Mouse (Mus musculus): ENCODE data around the gene Denr. TPM values are rescaled to one million over a fixed set of nuclear protein-coding genes. Genes with fewer than 3 reads are reported as not detected.

Gene Denr
- polyA plus RNA-seq (2014; fragmentation: Nextera tagmentation; extraction: Ambion mirVana), result 140 and 143 TPM in 2 replicates

GRCm38 (mm10) chr5:123906976-123907630, at the start of gene Denr:
TSS of gene Denr (plus strand) at chr5:123907175.
- Histone ChIP-seq H3K4me1 (ENCODE audit: control insufficient read depth, insufficient read depth, low read length) (peaks cover 9% of the 10 kb centered on the region), H3K4me2 (replicated peaks; ENCODE audit: low read depth, low read length) (peak within 1 kb of the TSS; percentile 94), H3K4me3 (ENCODE audit: low read depth, low read length) (peak within 1 kb of the TSS; percentile 90), H3K36me3 (ENCODE audit: control insufficient read depth, insufficient read depth, low read length) (peaks cover 11% of the 10 kb centered on the region), H3K27ac (ENCODE audit: low read length) (peak within 1 kb of the TSS; percentile 82), H3K9me3 (ENCODE audit: control insufficient read depth, low read depth, low read length) (no peaks in the 10 kb centered on the region), H3K9ac (replicated peaks; ENCODE audit: low read depth, low read length) (peak within 1 kb of the TSS; percentile 78), H3K27me3 (ENCODE audit: control insufficient read depth, insufficient read depth, low read length) (no peaks in the 10 kb centered on the region)
- under 1% methylated on average over 56 of the region's 61 CpGs for WGBS
- peak; percentile 94 for ATAC-seq (ENCODE audit: insufficient number of reproducible peaks, insufficient read depth, low FRiP score, low read depth)

- H3K27me3 ChIP-seq (ENCODE audit: control insufficient read depth, insufficient read depth, low read length), result no peaks in the 10 kb centered on the region
- no peak overlapping the region for H3K9ac ChIP-seq (replicated peaks; ENCODE audit: low read depth, low read length)
- H3K4me1 ChIP-seq (ENCODE audit: control insufficient read depth, insufficient read depth, low read length), result no peaks in the 10 kb centered on the region
- ATAC-seq (ENCODE audit: insufficient number of reproducible peaks, insufficient read depth, low FRiP score, low read depth), result no peak
- WGBS, result 76% methylated on average over 11 of the region's 11 CpGs
- H3K4me3 ChIP-seq (ENCODE audit: low read depth, low read length), result no peak overlapping the region
- H3K4me2 ChIP-seq (replicated peaks; ENCODE audit: low read depth, low read length), result no peak overlapping the region
- H3K9me3 ChIP-seq (ENCODE audit: control insufficient read depth, low read depth, low read length), result no peaks in the 10 kb centered on the region
- no peaks in the 10 kb centered on the region for H3K36me3 ChIP-seq (ENCODE audit: control insufficient read depth, insufficient read depth, low read length)
- H3K27ac ChIP-seq (ENCODE audit: low read length), result no peak overlapping the region
These were observed 48.2 kb upstream of the Denr start for GRCm38 (mm10) chr5:123858798-123859197.

- Histone ChIP-seq H3K36me3 (ENCODE audit: control insufficient read depth, insufficient read depth, low read length) (no peaks in the 10 kb centered on the region), H3K4me1 (ENCODE audit: control insufficient read depth, insufficient read depth, low read length) (no peaks in the 10 kb centered on the region), H3K4me3 (ENCODE audit: low read depth, low read length) (no peak overlapping the region), H3K9ac (replicated peaks; ENCODE audit: low read depth, low read length) (no peak overlapping the region), H3K9me3 (ENCODE audit: control insufficient read depth, low read depth, low read length) (no peaks in the 10 kb centered on the region), H3K27me3 (ENCODE audit: control insufficient read depth, insufficient read depth, low read length) (no peaks in the 10 kb centered on the region), H3K4me2 (replicated peaks; ENCODE audit: low read depth, low read length) (no peak overlapping the region), H3K27ac (ENCODE audit: low read length) (no peak overlapping the region)
- 67% methylated on average over 15 of the region's 15 CpGs for WGBS
- ATAC-seq (ENCODE audit: insufficient number of reproducible peaks, insufficient read depth, low FRiP score, low read depth), result no peak
These were observed 44.3 kb upstream of the Denr start for GRCm38 (mm10) chr5:123862374-123863350.

GRCm38 (mm10) chr5:123863934-123864333, 43.0 kb upstream of the Denr start:
- 88% methylated on average over 14 of the region's 14 CpGs for WGBS
- Histone ChIP-seq H3K9ac (replicated peaks; ENCODE audit: low read depth, low read length) (no peak overlapping the region), H3K27me3 (ENCODE audit: control insufficient read depth, insufficient read depth, low read length) (no peaks in the 10 kb centered on the region)

GRCm38 (mm10) chr5:123865365-123865764, 41.6 kb upstream of the Denr start, which contains the start of gene Hcar2:
TSS of gene Hcar2 (minus strand) at chr5:123865499.
- H3K9me3 ChIP-seq (ENCODE audit: control insufficient read depth, low read depth, low read length), result no peaks in the 10 kb centered on the region
- no peak within 1 kb of the TSS for H3K4me2 ChIP-seq (replicated peaks; ENCODE audit: low read depth, low read length)
- H3K27me3 ChIP-seq (ENCODE audit: control insufficient read depth, insufficient read depth, low read length), result no peaks in the 10 kb centered on the region
- H3K27ac ChIP-seq (ENCODE audit: low read length), result no peak within 1 kb of the TSS
- H3K4me1 ChIP-seq (ENCODE audit: control insufficient read depth, insufficient read depth, low read length), result no peaks in the 10 kb centered on the region
- no peak within 1 kb of the TSS for H3K4me3 ChIP-seq (ENCODE audit: low read depth, low read length)
- no peaks in the 10 kb centered on the region for H3K36me3 ChIP-seq (ENCODE audit: control insufficient read depth, insufficient read depth, low read length)
- no peak within 1 kb of the TSS for H3K9ac ChIP-seq (replicated peaks; ENCODE audit: low read depth, low read length)
- WGBS, result 64% methylated on average over 12 of the region's 12 CpGs
- ATAC-seq (ENCODE audit: insufficient number of reproducible peaks, insufficient read depth, low FRiP score, low read depth), result no peak

More at GRCm38 (mm10) chr5:123863934-123864333, 43.0 kb upstream of the Denr start:
- H3K4me1 ChIP-seq (ENCODE audit: control insufficient read depth, insufficient read depth, low read length), result no peaks in the 10 kb centered on the region
- H3K4me2 ChIP-seq (replicated peaks; ENCODE audit: low read depth, low read length), result no peak overlapping the region
- H3K27ac ChIP-seq (ENCODE audit: low read length), result no peak overlapping the region
- no peaks in the 10 kb centered on the region for H3K36me3 ChIP-seq (ENCODE audit: control insufficient read depth, insufficient read depth, low read length)
- H3K4me3 ChIP-seq (ENCODE audit: low read depth, low read length), result no peak overlapping the region
- no peak for ATAC-seq (ENCODE audit: insufficient number of reproducible peaks, insufficient read depth, low FRiP score, low read depth)
- no peaks in the 10 kb centered on the region for H3K9me3 ChIP-seq (ENCODE audit: control insufficient read depth, low read depth, low read length)

- WGBS, result 81% methylated on average over 4 of the region's 4 CpGs
- Histone ChIP-seq H3K9ac (replicated peaks; ENCODE audit: low read depth, low read length) (no peak overlapping the region), H3K4me2 (replicated peaks; ENCODE audit: low read depth, low read length) (no peak overlapping the region), H3K27me3 (ENCODE audit: control insufficient read depth, insufficient read depth, low read length) (no peaks in the 10 kb centered on the region), H3K4me1 (ENCODE audit: control insufficient read depth, insufficient read depth, low read length) (no peaks in the 10 kb centered on the region), H3K36me3 (ENCODE audit: control insufficient read depth, insufficient read depth, low read length) (no peaks in the 10 kb centered on the region), H3K4me3 (ENCODE audit: low read depth, low read length) (no peak overlapping the region), H3K27ac (ENCODE audit: low read length) (no peak overlapping the region), H3K9me3 (ENCODE audit: control insufficient read depth, low read depth, low read length) (no peaks in the 10 kb centered on the region)
- no peak for ATAC-seq (ENCODE audit: insufficient number of reproducible peaks, insufficient read depth, low FRiP score, low read depth)
These were observed 40.5 kb upstream of the Denr start for GRCm38 (mm10) chr5:123866457-123866856.

GRCm38 (mm10) chr5:123869615-123870014, 37.4 kb upstream of the Denr start:
- Histone ChIP-seq H3K4me2 (replicated peaks; ENCODE audit: low read depth, low read length) (no peak overlapping the region), H3K4me1 (ENCODE audit: control insufficient read depth, insufficient read depth, low read length) (no peaks in the 10 kb centered on the region), H3K9me3 (ENCODE audit: control insufficient read depth, low read depth, low read length) (no peaks in the 10 kb centered on the region), H3K4me3 (ENCODE audit: low read depth, low read length) (no peak overlapping the region), H3K9ac (replicated peaks; ENCODE audit: low read depth, low read length) (no peak overlapping the region), H3K27ac (ENCODE audit: low read length) (no peak overlapping the region), H3K27me3 (ENCODE audit: control insufficient read depth, insufficient read depth, low read length) (no peaks in the 10 kb centered on the region), H3K36me3 (ENCODE audit: control insufficient read depth, insufficient read depth, low read length) (no peaks in the 10 kb centered on the region)
- ATAC-seq (ENCODE audit: insufficient number of reproducible peaks, insufficient read depth, low FRiP score, low read depth), result no peak
- 76% methylated on average over 4 of the region's 4 CpGs for WGBS

- Histone ChIP-seq H3K4me3 (ENCODE audit: low read depth, low read length) (no peak overlapping the region), H3K36me3 (ENCODE audit: control insufficient read depth, insufficient read depth, low read length) (no peaks in the 10 kb centered on the region), H3K9me3 (ENCODE audit: control insufficient read depth, low read depth, low read length) (no peaks in the 10 kb centered on the region), H3K27ac (ENCODE audit: low read length) (no peak overlapping the region), H3K4me2 (replicated peaks; ENCODE audit: low read depth, low read length) (no peak overlapping the region), H3K4me1 (ENCODE audit: control insufficient read depth, insufficient read depth, low read length) (0 out of 2 replicates have a peak, but pooled peaks cover 5% of the 10 kb centered on the region), H3K9ac (replicated peaks; ENCODE audit: low read depth, low read length) (no peak overlapping the region), H3K27me3 (ENCODE audit: control insufficient read depth, insufficient read depth, low read length) (no peaks in the 10 kb centered on the region)
- WGBS, result 85% methylated on average over 5 of the region's 5 CpGs
- ATAC-seq (ENCODE audit: insufficient number of reproducible peaks, insufficient read depth, low FRiP score, low read depth), result no peak
These were observed 32.8 kb upstream of the Denr start for GRCm38 (mm10) chr5:123874177-123874576.

Measured in stomach, embryonic 14.5 days (tissue).